Mouse (Mus musculus): ENCODE measurements at regions not wholly inside any gene's neighbourhood (a gene's known extent, or its start where the extent isn't known, plus 50 kb on each side); places are given as distances from the start of the nearest gene placed in this dataset.
A peak's percentile ranks its signal among the peaks of the same experiment; 100 is the strongest.

DNA sequence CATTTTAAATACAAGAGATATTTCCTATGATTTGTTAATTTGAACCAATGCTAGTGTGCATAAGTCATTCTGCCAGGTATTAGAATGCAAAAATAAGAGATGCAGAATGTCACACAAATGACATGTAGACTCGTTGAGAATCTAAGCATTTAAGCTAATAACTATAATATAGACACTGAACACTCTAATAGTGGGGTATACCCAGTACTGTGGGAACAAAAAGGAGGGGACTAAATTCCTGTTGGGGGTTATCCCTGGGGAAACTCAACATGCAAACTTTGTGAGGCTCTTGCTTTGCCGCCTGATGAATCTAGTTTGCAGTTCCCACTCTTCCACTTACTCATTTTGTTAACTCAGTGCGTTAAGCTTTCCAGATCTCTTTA is 154.0 kb upstream of the Tnc start:
- DNase-seq = no peak

GRCm38 (mm10) chr4:64200151-64200807 is 153.5 kb upstream of the Tnc start:
- peak; percentile 14 for DNase-seq

DNA sequence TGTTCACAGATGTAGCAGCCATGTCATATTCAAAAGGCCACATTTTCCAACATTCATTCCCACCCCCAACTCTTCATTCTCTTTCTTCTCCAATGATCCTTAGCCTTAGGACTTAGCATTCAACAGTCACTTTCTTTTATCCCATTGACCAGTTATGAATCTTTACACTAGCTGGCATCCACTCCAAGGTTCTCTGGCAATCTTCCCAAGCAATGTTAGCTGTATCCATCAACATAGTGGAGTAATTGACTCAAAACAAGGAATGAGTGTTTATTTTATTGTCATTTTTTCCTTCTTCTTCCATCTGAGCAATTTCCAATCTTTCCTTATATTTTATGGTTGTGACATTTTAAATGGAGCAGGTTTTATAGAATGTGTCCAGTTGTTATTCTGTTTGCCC is 138.2 kb upstream of the Tnc start:
- no peak for DNase-seq

GRCm38 (mm10) chr4:64175938-64176337 is 129.1 kb upstream of the Tnc start:
- peak; percentile 15 for DNase-seq

DNA sequence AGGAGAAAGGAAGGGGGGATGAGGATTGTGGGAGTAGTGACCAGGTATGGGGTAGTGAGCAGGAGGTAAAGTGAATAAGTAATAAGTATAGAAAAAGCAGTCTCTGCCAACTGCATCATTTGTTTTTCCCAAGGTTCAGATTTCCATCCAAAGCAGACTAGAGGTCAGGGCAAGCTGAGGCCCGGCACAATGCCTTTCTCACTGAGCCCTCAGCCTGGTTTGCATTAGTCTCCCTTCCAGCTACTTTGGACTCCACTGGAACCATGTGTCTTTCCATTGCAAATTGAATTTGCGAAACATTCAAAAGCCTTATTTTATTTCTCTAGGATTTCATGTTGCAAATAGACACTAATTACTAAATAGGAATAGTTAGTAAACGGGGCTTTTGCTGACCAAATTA is 124.7 kb upstream of the Tnc start:
- no peak for DNase-seq

DNA sequence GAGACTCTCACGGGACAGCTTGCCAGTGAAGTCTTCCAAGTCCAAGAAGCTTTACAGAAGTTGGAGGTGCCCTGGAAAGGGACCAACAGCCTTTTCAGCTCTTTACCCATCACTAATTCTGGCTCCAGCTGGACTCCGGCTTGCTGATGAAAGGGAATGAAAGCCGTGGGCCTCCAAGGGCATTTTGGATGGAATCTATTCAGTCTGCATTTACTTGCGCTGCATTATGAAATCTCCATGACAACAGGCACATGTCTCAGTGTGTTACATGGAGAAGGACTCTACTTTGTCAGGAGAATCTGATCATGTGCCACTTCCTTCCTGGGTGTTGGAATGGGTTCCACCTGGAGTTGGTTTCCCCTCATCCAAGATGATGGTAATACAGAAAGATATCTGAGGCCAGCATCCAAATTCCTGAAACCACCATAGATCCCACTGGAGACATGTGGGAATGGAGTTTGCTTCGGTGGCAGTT is 102.2 kb upstream of the Tnc start:
- no peak for DNase-seq

DNA sequence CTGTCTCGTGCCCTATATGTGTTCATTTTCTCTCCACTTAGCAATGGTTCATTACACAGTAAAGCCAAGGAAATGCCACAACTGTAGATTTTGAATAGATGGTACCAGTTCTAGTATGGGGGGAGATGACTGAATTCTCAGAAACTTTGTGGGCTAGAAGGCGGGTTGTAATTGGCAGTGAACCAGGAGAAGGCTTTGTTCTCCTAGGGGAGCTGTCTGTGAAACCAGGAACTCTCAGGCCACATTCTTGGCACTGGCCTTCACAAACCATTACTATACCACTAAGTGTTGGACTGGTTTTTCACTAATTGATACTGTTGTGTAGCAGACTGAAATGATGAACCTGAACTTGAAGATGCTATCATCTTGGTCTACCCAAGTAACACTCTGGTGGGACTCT is 99.1 kb upstream of the Tnc start:
- DNase-seq = no peak

DNA sequence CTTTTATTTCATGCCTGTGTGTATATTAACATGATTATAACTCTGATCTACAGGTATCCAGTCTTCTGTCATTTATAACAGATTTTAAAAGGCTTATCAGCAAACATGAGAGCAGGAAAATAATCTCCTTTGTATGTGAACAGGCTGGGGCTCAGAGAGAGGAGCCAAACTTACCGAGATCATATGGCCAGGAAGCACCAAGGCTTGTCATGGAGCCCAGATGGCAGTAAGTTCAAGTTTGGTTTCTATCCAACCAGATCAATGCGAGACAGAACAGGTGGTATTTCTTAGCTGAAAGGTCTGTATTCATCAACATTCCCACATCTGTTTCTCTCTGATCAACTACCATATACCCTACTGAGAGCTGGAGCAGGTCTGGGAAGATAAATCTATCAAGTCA is 96.1 kb upstream of the Tnc start:
- DNase-seq = no peak

- peak; percentile 34 for DNase-seq
Measured at GRCm38 (mm10) chr4:64142356-64142787, 95.6 kb upstream of the Tnc start.

GRCm38 (mm10) chr4:64139836-64140235 is 93.0 kb upstream of the Tnc start:
- no peak for DNase-seq

GRCm38 (mm10) chr4:64135036-64135435 is 88.2 kb upstream of the Tnc start:
- DNase-seq = no peak

DNA sequence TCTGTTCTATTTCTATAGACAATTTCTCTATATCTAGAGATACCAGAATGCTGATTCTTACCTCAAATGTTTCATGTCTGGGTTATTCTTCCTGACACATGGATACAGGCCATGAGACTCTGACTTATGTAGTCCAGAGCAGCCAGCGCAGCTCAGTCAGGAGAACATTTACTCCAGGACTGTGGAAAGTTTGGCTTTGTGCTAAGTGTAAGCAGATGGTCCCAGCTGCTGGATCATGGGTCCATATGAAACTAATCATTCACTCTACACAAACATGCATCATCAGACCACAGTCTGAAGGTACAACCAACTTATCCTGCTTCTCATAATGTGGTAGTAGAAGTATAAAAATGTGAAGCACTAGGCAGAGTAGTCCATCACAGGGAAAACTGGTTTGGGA is 82.5 kb upstream of the Tnc start:
- no peak for DNase-seq

DNA sequence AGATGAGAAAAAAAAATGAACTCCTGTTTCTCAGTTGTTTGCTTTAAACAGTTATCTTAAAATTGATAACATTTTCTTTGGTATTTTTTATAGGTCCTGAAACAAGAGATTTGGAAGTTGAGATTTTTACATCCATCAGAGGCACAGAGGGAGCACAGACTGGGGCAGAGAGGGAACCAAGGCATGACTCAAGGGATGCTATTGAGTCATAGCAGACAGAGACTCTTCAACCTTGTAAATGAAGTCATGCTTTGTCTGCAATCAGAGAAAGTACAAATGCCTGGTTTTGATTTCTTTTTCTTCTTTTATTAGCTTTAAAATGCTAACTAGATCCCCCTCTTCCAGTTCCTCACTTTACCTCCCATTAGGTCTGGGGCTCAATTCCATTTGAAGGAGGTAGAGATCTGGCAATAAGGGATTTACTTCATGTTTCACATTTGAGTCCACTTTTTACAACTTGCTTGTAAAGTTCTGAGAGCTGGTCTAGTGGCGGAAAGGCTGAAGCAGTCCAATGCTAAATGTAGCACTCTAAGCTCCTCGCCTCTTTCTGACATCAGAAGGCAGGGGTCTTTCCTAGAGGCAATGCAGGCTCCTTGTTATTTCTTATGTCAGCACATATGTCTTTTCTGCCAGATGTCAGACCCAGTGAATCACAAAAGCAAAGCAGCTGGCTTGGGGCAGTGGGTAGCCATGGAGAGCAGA is 77.7 kb upstream of the Tnc start:
- DNase-seq = peak; percentile 42

- no peak for DNase-seq
Measured at GRCm38 (mm10) chr4:64123675-64124074, 76.9 kb upstream of the Tnc start.

DNA sequence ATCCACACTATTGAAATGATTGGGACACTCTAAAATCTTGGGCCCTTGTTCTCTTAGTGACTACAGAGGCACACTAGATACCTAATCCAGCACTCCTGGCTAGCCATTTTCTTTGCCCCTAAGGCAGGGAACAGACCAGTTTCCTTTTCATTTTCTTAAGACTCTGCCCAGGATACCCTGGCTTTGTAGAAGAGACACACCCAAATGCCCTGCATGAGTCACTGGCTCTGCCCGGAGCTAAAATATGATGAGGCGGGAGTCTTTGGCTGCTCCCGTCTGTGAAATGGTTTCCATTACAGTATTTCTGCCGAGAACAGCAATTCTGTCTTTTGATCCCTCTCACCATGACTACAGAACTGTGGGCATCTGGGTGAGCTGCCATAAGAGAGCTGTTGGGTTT is 51.4 kb upstream of the Tnc start:
- no peak for DNase-seq
